Mouse (Mus musculus): Measurements from ENCODE around the gene Eya2. TPM values are rescaled to one million over a fixed set of nuclear protein-coding genes. Genes with fewer than 3 reads are reported as not detected.

Eya2 gene
- polyA plus RNA-seq, 1 experiment from 2014 or later: 36.7 TPM

- Histone ChIP-seq H3K27ac (no peak overlapping the region), H3K4me2 (replicated peaks) (no peak overlapping the region), H3K9me3 (no peaks in the 10 kb centered on the region), H3K36me3 (no peaks in the 10 kb centered on the region), H3K4me1 (peaks cover 12% of the 10 kb centered on the region), H3K4me3 (no peak overlapping the region), H3K27me3 (replicated peaks) (no peaks in the 10 kb centered on the region; the same call in 1 of the 2 replicates), H3K9ac (no peak overlapping the region)
- WGBS: 88% methylated on average over 4 of the region's 4 CpGs
- ATAC-seq (ENCODE audit: low FRiP score, low read depth): no peak
Measured at GRCm38 (mm10) chr2:165752704-165753103, 157.9 kb downstream of the Eya2 start.

- H3K27ac ChIP-seq: no peak overlapping the region
- WGBS: 61% methylated on average over 15 of the region's 15 CpGs
Measured at GRCm38 (mm10) chr2:165757799-165758198, 163.0 kb downstream of the Eya2 start.

GRCm38 (mm10) chr2:165758534-165758933 lies 163.7 kb downstream of the Eya2 start:
- H3K9me3 ChIP-seq: no peaks in the 10 kb centered on the region
- H3K27me3 ChIP-seq (replicated peaks): no peaks in the 10 kb centered on the region
- no peak overlapping the region for H3K4me3 ChIP-seq
- H3K4me2 ChIP-seq (replicated peaks): no peak overlapping the region
- H3K4me1 ChIP-seq: peaks cover 18% of the 10 kb centered on the region
- ATAC-seq (ENCODE audit: low FRiP score, low read depth): no peak
- peaks cover 4% of the 10 kb centered on the region; the same call in 1 of the 2 replicates for H3K36me3 ChIP-seq
- WGBS: 17% methylated on average over 5 of the region's 5 CpGs
- no peak overlapping the region for H3K27ac ChIP-seq
- H3K9ac ChIP-seq: no peak overlapping the region

More at GRCm38 (mm10) chr2:165757799-165758198, 163.0 kb downstream of the Eya2 start:
- Histone ChIP-seq H3K4me2 (replicated peaks) (0 out of 2 replicates have a peak overlapping the region, but pooled peaks have one; percentile 16), H3K9ac (no peak overlapping the region), H3K36me3 (no peaks in the 10 kb centered on the region), H3K9me3 (no peaks in the 10 kb centered on the region), H3K4me3 (no peak overlapping the region), H3K27me3 (replicated peaks) (no peaks in the 10 kb centered on the region), H3K4me1 (peaks cover 18% of the 10 kb centered on the region)
- ATAC-seq (ENCODE audit: low FRiP score, low read depth): peak; percentile 54; the same call in 1 of the 2 replicates

GRCm38 (mm10) chr2:165759421-165759985 lies 164.7 kb downstream of the Eya2 start:
- 69% methylated on average over 13 of the region's 13 CpGs for WGBS
- Histone ChIP-seq H3K36me3 (peaks cover 8% of the 10 kb centered on the region; the same call in 1 of the 2 replicates), H3K4me3 (no peak overlapping the region), H3K4me1 (peaks cover 18% of the 10 kb centered on the region), H3K9ac (no peak overlapping the region), H3K9me3 (no peaks in the 10 kb centered on the region), H3K4me2 (replicated peaks) (no peak overlapping the region), H3K27me3 (replicated peaks) (no peaks in the 10 kb centered on the region), H3K27ac (no peak overlapping the region)
- ATAC-seq (ENCODE audit: low FRiP score, low read depth): no peak

- no peaks in the 10 kb centered on the region for H3K27me3 ChIP-seq (replicated peaks)
- peak; percentile 5; the same call in 1 of the 2 replicates for ATAC-seq (ENCODE audit: low FRiP score, low read depth)
- no peak overlapping the region for H3K4me2 ChIP-seq (replicated peaks)
- no peak overlapping the region for H3K9ac ChIP-seq
- H3K9me3 ChIP-seq: no peaks in the 10 kb centered on the region
- WGBS: 57% methylated on average over 11 of the region's 11 CpGs
- no peak overlapping the region for H3K4me3 ChIP-seq
- peak overlapping the region; percentile 50; the same call in 1 of the 2 replicates for H3K27ac ChIP-seq
- peaks cover 11% of the 10 kb centered on the region; the same call in 1 of the 2 replicates for H3K36me3 ChIP-seq
- H3K4me1 ChIP-seq: peaks cover 13% of the 10 kb centered on the region
Measured at GRCm38 (mm10) chr2:165768805-165769358, 174.1 kb downstream of the Eya2 start.

- H3K27me3 ChIP-seq (replicated peaks): no peaks in the 10 kb centered on the region
- peak; percentile 73 for ATAC-seq (ENCODE audit: low FRiP score, low read depth)
- no peak overlapping the region for H3K4me2 ChIP-seq (replicated peaks)
- H3K4me3 ChIP-seq: no peak overlapping the region
- WGBS: 45% methylated on average over 8 of the region's 10 CpGs
- peaks cover 13% of the 10 kb centered on the region for H3K4me1 ChIP-seq
- no peaks in the 10 kb centered on the region for H3K9me3 ChIP-seq
- H3K36me3 ChIP-seq: peaks cover 10% of the 10 kb centered on the region; the same call in 1 of the 2 replicates
- H3K9ac ChIP-seq: no peak overlapping the region
- H3K27ac ChIP-seq: peak overlapping the region; percentile 50; the same call in 1 of the 2 replicates
Measured at GRCm38 (mm10) chr2:165769375-165769948, 174.6 kb downstream of the Eya2 start.

GRCm38 (mm10) chr2:165778927-165779326 lies 184.1 kb downstream of the Eya2 start:
- Histone ChIP-seq H3K4me2 (replicated peaks) (no peak overlapping the region), H3K4me3 (no peak overlapping the region), H3K27ac (no peak overlapping the region), H3K9ac (no peak overlapping the region), H3K9me3 (no peaks in the 10 kb centered on the region), H3K27me3 (replicated peaks) (no peaks in the 10 kb centered on the region), H3K36me3 (peaks cover 21% of the 10 kb centered on the region), H3K4me1 (peaks cover 4% of the 10 kb centered on the region)
- WGBS: 19% methylated on average over 6 of the region's 6 CpGs
- ATAC-seq (ENCODE audit: low FRiP score, low read depth): peak; percentile 57; the same call in 1 of the 2 replicates

GRCm38 (mm10) chr2:165782324-165782723 lies 187.5 kb downstream of the Eya2 start:
- no peak overlapping the region for H3K9ac ChIP-seq
- 45% methylated on average over 5 of the region's 5 CpGs for WGBS
- no peak overlapping the region for H3K27ac ChIP-seq

GRCm38 (mm10) chr2:165785312-165786036 lies 190.6 kb downstream of the Eya2 start:
- WGBS: 90% methylated on average over 20 of the region's 20 CpGs
- H3K27me3 ChIP-seq (replicated peaks): no peaks in the 10 kb centered on the region
- no peak overlapping the region for H3K4me3 ChIP-seq
- H3K27ac ChIP-seq: no peak overlapping the region
- ATAC-seq (ENCODE audit: low FRiP score, low read depth): no peak
- no peak overlapping the region for H3K4me2 ChIP-seq (replicated peaks)
- H3K9me3 ChIP-seq: no peaks in the 10 kb centered on the region
- H3K36me3 ChIP-seq: peaks cover 75% of the 10 kb centered on the region
- no peak overlapping the region for H3K9ac ChIP-seq
- no peaks in the 10 kb centered on the region for H3K4me1 ChIP-seq

More at GRCm38 (mm10) chr2:165782324-165782723, 187.5 kb downstream of the Eya2 start:
- H3K4me1 ChIP-seq: peaks cover 4% of the 10 kb centered on the region
- ATAC-seq (ENCODE audit: low FRiP score, low read depth): 0 out of 2 replicates have a peak, but pooled peaks have one; percentile 11
- H3K27me3 ChIP-seq (replicated peaks): no peaks in the 10 kb centered on the region
- peaks cover 45% of the 10 kb centered on the region for H3K36me3 ChIP-seq
- no peak overlapping the region for H3K4me3 ChIP-seq
- H3K4me2 ChIP-seq (replicated peaks): no peak overlapping the region
- no peaks in the 10 kb centered on the region for H3K9me3 ChIP-seq

GRCm38 (mm10) chr2:165786467-165786866 lies 191.6 kb downstream of the Eya2 start:
- no peaks in the 10 kb centered on the region for H3K9me3 ChIP-seq
- H3K27me3 ChIP-seq (replicated peaks): no peaks in the 10 kb centered on the region
- no peak overlapping the region for H3K4me2 ChIP-seq (replicated peaks)
- H3K36me3 ChIP-seq: peaks cover 81% of the 10 kb centered on the region
- WGBS: 83% methylated on average over 1 of the region's 1 CpGs
- no peak overlapping the region for H3K27ac ChIP-seq
- no peak overlapping the region for H3K9ac ChIP-seq
- no peak overlapping the region for H3K4me3 ChIP-seq
- no peak for ATAC-seq (ENCODE audit: low FRiP score, low read depth)
- peaks cover 6% of the 10 kb centered on the region for H3K4me1 ChIP-seq

GRCm38 (mm10) chr2:165788005-165788404 lies 193.2 kb downstream of the Eya2 start:
- no peak for ATAC-seq (ENCODE audit: low FRiP score, low read depth)
- Histone ChIP-seq H3K4me1 (peaks cover 9% of the 10 kb centered on the region), H3K27ac (0 out of 2 replicates have a peak overlapping the region, but pooled peaks have one; percentile 53)

GRCm38 (mm10) chr2:165788796-165789195 lies 194.0 kb downstream of the Eya2 start:
- no peak for ATAC-seq (ENCODE audit: low FRiP score, low read depth)
- no peak overlapping the region for H3K4me3 ChIP-seq
- peaks cover 88% of the 10 kb centered on the region for H3K36me3 ChIP-seq
- H3K9ac ChIP-seq: no peak overlapping the region
- no peaks in the 10 kb centered on the region for H3K27me3 ChIP-seq (replicated peaks)
- 94% methylated on average over 9 of the region's 9 CpGs for WGBS
- H3K4me1 ChIP-seq: peaks cover 9% of the 10 kb centered on the region
- H3K9me3 ChIP-seq: no peaks in the 10 kb centered on the region
- H3K4me2 ChIP-seq (replicated peaks): no peak overlapping the region
- no peak overlapping the region for H3K27ac ChIP-seq

More at GRCm38 (mm10) chr2:165788005-165788404, 193.2 kb downstream of the Eya2 start:
- H3K9me3 ChIP-seq: no peaks in the 10 kb centered on the region
- 67% methylated on average over 11 of the region's 11 CpGs for WGBS
- H3K36me3 ChIP-seq: peaks cover 87% of the 10 kb centered on the region
- no peak overlapping the region for H3K4me3 ChIP-seq
- no peak overlapping the region for H3K4me2 ChIP-seq (replicated peaks)
- H3K27me3 ChIP-seq (replicated peaks): no peaks in the 10 kb centered on the region
- H3K9ac ChIP-seq: no peak overlapping the region
